Mouse (Mus musculus): ENCODE data around the gene Usp25.

DNA sequence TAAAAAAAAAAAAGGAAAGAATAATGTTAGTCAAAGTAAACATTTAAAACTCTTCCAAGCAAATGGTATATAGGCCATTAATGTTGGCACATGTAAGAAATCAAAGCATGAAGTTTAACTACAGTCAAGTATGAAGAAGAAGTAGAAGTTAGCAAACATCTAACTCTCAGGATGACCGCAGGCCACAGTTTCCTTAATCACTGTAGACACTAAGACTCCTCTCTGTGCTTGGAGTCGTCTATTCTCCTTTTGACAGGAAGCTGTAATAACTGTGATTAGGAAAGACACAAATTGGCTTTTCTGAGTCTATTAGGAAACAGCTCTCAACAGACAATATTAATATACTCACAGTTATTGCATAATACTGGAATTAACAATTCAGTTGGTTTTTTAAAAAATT, 70.6 kb downstream of the Usp25 start:
- TF ChIP-seq CTCF (IDR thresholded peaks at IDR 0.05; ENCODE audit: extremely low read depth, insufficient read depth, insufficient read length, insufficient replicate concordance) (no peak), POLR2A (IDR thresholded peaks at IDR 0.05; ENCODE audit: low read depth, low read length) (no peak)

All from spleen, adult 2 months (tissue).